Mouse (Mus musculus): ENCODE results near the gene Slc7a6os. TPM values are rescaled to one million over a fixed set of nuclear protein-coding genes. Genes with fewer than 3 reads are reported as not detected.

Slc7a6os gene
- polyA plus RNA-seq, 1 experiment from 2014 or later: 31.7 TPM

Other genes with a start within 250 kb of the Slc7a6os start
- gene Slc12a4, start 244.8 kb downstream of the Slc7a6os start, polyA plus RNA-seq (2015; fragmentation: Nextera tagmentation; extraction: Ambion mirVana): 57.6 and 62.7 TPM in 2 replicates
- gene Dpep3, start 231.5 kb downstream of the Slc7a6os start, polyA plus RNA-seq (2015; fragmentation: Nextera tagmentation; extraction: Ambion mirVana): not detected in 2 replicates
- gene Dus2, start 219.6 kb downstream of the Slc7a6os start, polyA plus RNA-seq (2015; fragmentation: Nextera tagmentation; extraction: Ambion mirVana): 22.3 and 25.2 TPM in 2 replicates
- gene Dpep2nb, start 205.0 kb downstream of the Slc7a6os start, polyA plus RNA-seq (2015; fragmentation: Nextera tagmentation; extraction: Ambion mirVana): not detected in 2 replicates
- 18.4 and 19.0 TPM in 2 replicates for gene Ddx28, start 199.1 kb downstream of the Slc7a6os start, polyA plus RNA-seq (2015; fragmentation: Nextera tagmentation; extraction: Ambion mirVana)
- 5.7 and 6.9 TPM in 2 replicates for gene Nfatc3, start 152.1 kb downstream of the Slc7a6os start, polyA plus RNA-seq (2015; fragmentation: Nextera tagmentation; extraction: Ambion mirVana)
- gene Esrp2, start 74.0 kb downstream of the Slc7a6os start, polyA plus RNA-seq (2015; fragmentation: Nextera tagmentation; extraction: Ambion mirVana): 57.6 and 58.3 TPM in 2 replicates
- 17.9 and 19.9 TPM in 2 replicates for gene Pla2g15, start 60.5 kb downstream of the Slc7a6os start, polyA plus RNA-seq (2015; fragmentation: Nextera tagmentation; extraction: Ambion mirVana)
- gene Slc7a6, start 42.1 kb downstream of the Slc7a6os start, polyA plus RNA-seq (2015; fragmentation: Nextera tagmentation; extraction: Ambion mirVana): 36.5 and 41.0 TPM in 2 replicates
- gene Prmt7, start within 50 bp of the Slc7a6os start, polyA plus RNA-seq (2015; fragmentation: Nextera tagmentation; extraction: Ambion mirVana): 42.5 and 43.0 TPM in 2 replicates
- gene Smpd3, start 127.1 kb upstream of the Slc7a6os start, polyA plus RNA-seq (2015; fragmentation: Nextera tagmentation; extraction: Ambion mirVana): 23.6 and 28.3 TPM in 2 replicates
- gene Zfp90, start 204.4 kb upstream of the Slc7a6os start, polyA plus RNA-seq (2015; fragmentation: Nextera tagmentation; extraction: Ambion mirVana): 21.1 and 22.2 TPM in 2 replicates